Mouse (Mus musculus) liver, embryonic 14 days (tissue): ENCODE measurements around the gene Bahcc1. TPM values are rescaled to one million over a fixed set of nuclear protein-coding genes. Genes with fewer than 3 reads are reported as not detected.

Source experiments
- polyA plus RNA-seq: library from polyadenylated mRNA; depleted of rRNA; stranded (reverse); fragments of >200 nt; gene quantifications from 2 replicates; pipeline ENCODE4 v1.2.3, GENCODE M21; 2012; rRNA removed

The Bahcc1 gene
- 1.3 and 1.7 TPM in 2 replicates for polyA plus RNA-seq

GRCm38 (mm10) chr11:120232230-120233097 lies at the start of gene Bahcc1:
Gene Bahcc1 (plus strand): TSS chr11:120232947.

Other genes starting within 250 kb of the Bahcc1 start
- gene Aatk, start 185.8 kb upstream of the Bahcc1 start, polyA plus RNA-seq = 0.38 and 0.48 TPM in 2 replicates
- gene Cep131, start 146.1 kb upstream of the Bahcc1 start, polyA plus RNA-seq = 3.4 and 4.1 TPM in 2 replicates
- 9.1 and 11.0 TPM in 2 replicates for gene Tepsin, start 134.2 kb upstream of the Bahcc1 start, polyA plus RNA-seq
- 19.1 and 19.6 TPM in 2 replicates for gene Ndufaf8, start 134.0 kb upstream of the Bahcc1 start, polyA plus RNA-seq
- gene Slc38a10, start 81.6 kb upstream of the Bahcc1 start, polyA plus RNA-seq = 19.0 and 21.5 TPM in 2 replicates
- gene Actg1, start 115.6 kb downstream of the Bahcc1 start, polyA plus RNA-seq = 238 and 303 TPM in 2 replicates
- 0.03 TPM in 1 of 2 replicates, not detected in the other for gene Fscn2, start 128.6 kb downstream of the Bahcc1 start, polyA plus RNA-seq
- gene Faap100, start 145.8 kb downstream of the Bahcc1 start, polyA plus RNA-seq = 5.3 and 5.7 TPM in 2 replicates
- 18.5 and 22.6 TPM in 2 replicates for gene Nploc4, start 204.8 kb downstream of the Bahcc1 start, polyA plus RNA-seq
- gene Tspan10, start 209.7 kb downstream of the Bahcc1 start, polyA plus RNA-seq = 0.03 TPM in 1 of 2 replicates, not detected in the other
- gene Pde6g, start 220.6 kb downstream of the Bahcc1 start, polyA plus RNA-seq = 0.22 and 0.25 TPM in 2 replicates
- gene Oxld1, start 225.1 kb downstream of the Bahcc1 start, polyA plus RNA-seq = 4.2 and 5.3 TPM in 2 replicates
- gene Ccdc137, start 225.2 kb downstream of the Bahcc1 start, polyA plus RNA-seq = 15.5 and 17.7 TPM in 2 replicates
- gene Arl16, start 234.7 kb downstream of the Bahcc1 start, polyA plus RNA-seq = 8.3 and 11.6 TPM in 2 replicates